Mouse (Mus musculus) bone marrow, adult 2 months (tissue): ENCODE results near the gene Anapc5. TPM values are rescaled to one million over a fixed set of nuclear protein-coding genes. Genes with fewer than 3 reads are reported as not detected.

Experiments used
- H3K27ac ChIP-seq: fragments of 200-500 bp; 2 replicates; pipeline ENCODE4 v1.5.1; 2012; ENCODE audit warnings: low read depth, mild to moderate bottlenecking, control low read depth, inconsistent platforms, low read length; ENCODE audit not compliant: control insufficient read depth, poor library complexity, insufficient read depth
- H3K4me1 ChIP-seq: fragments of 200-500 bp; 2 replicates; pipeline ENCODE4 v1.6.1; 2011; ENCODE audit warnings: low read length; ENCODE audit not compliant: control insufficient read depth, insufficient read depth
- H3K4me3 ChIP-seq: fragments of 200-500 bp; replicated peaks from 2 replicates; pipeline ENCODE3; 2011; ENCODE audit warnings: mild to moderate bottlenecking, low read depth, low read length, control low read depth; ENCODE audit not compliant: control insufficient read depth
- CTCF ChIP-seq: fragments of 200-500 bp; IDR thresholded peaks from 2 replicates; pipeline ENCODE4 v1.5.1; 2011; ENCODE audit warnings: low read length, control low read depth; ENCODE audit not compliant: control insufficient read depth, insufficient read depth
- POLR2A ChIP-seq: fragments of 200-500 bp; IDR thresholded peaks from 2 replicates; pipeline ENCODE4 v1.6.1; 2011; ENCODE audit warnings: low read depth, mild to moderate bottlenecking, control low read depth, low read length, borderline replicate concordance; ENCODE audit not compliant: control insufficient read depth
- WGBS: fragments of 180-500 bp; shearing (Covaris S2); methylation state at CpG from one replicate; pipeline ENCODE4 v1.1.7; 2018; 5-methylcytosine and 5-hydroxymethylcytosine counted together
- polyA plus RNA-seq: library from polyadenylated mRNA; stranded (reverse); fragments of >200 nt; gene quantifications from 2 replicates; pipeline ENCODE4 v1.2.4, GENCODE M21; 2011; ENCODE audit warnings: low replicate concordance; ENCODE audit not compliant: missing spikeins, insufficient read depth, insufficient read length

Anapc5 gene
- polyA plus RNA-seq, 1 experiment: 204 TPM

DNA sequence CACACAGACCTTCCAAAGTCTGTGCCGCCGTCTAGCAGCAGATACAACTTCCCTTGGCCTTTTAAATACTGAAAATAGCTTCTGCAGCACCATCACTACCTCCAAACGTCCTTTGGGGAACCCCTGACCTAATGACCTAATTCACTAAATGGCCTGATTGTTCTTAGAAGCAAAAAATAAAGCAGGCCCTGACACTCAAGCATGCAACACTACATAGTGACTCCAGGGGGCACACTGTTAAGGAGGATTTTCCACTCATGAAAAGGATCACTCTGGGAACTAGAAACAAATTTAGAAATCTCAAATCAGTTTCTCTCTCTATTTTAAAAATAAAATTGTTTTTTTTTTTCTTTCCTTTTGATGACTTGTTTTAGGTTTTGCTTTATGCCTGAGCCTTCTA is 15.6 kb downstream of the Anapc5 start:
- WGBS: 77% methylated on average over 3 of the region's 3 CpGs
- TF ChIP-seq CTCF (no peak), POLR2A (no peak)
- Histone ChIP-seq H3K4me1 (no peaks in the 10 kb centered on the region), H3K27ac (no peak overlapping the region), H3K4me3 (no peak overlapping the region)

GRCm38 (mm10) chr5:122802706-122803105 is 18.4 kb downstream of the Anapc5 start:
- Histone ChIP-seq H3K27ac (no peak overlapping the region), H3K4me1 (peaks cover 2% of the 10 kb centered on the region; the same call in 1 of the 2 replicates), H3K4me3 (no peak overlapping the region)
- TF ChIP-seq CTCF: no peak
- no peak for TF ChIP-seq POLR2A
- 91% methylated on average over 9 of the region's 9 CpGs for WGBS

DNA sequence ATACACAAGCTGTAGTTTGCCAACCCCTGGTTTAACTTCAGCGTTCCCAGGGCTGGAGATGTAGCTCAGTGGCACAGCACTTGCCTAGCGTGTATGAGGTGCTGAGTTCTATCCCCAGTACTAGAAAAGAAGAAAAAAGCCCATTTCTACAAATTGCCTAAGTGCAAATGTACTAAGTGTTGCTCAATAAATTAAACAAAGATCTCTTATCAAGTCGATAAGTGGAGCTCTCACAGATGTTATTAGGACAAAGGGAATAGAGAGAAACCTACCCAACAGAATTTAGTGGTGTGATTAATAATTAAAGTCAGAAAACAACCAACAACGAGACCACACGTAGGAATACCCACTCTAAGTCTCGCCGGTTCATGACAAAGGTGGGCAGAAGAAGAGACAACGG is 19.5 kb downstream of the Anapc5 start:
- no peak overlapping the region for H3K4me3 ChIP-seq
- peaks cover 2% of the 10 kb centered on the region; the same call in 1 of the 2 replicates for H3K4me1 ChIP-seq
- no peak for TF ChIP-seq CTCF
- no peak for TF ChIP-seq POLR2A
- no peak overlapping the region for H3K27ac ChIP-seq
- 92% methylated on average over 8 of the region's 8 CpGs for WGBS

GRCm38 (mm10) chr5:122800345-122801010 is 20.7 kb downstream of the Anapc5 start:
- Histone ChIP-seq H3K27ac (no peak overlapping the region), H3K4me3 (no peak overlapping the region), H3K4me1 (peaks cover 2% of the 10 kb centered on the region; the same call in 1 of the 2 replicates)
- WGBS: 82% methylated on average over 13 of the region's 13 CpGs
- TF ChIP-seq CTCF (no peak), POLR2A (no peak)

DNA sequence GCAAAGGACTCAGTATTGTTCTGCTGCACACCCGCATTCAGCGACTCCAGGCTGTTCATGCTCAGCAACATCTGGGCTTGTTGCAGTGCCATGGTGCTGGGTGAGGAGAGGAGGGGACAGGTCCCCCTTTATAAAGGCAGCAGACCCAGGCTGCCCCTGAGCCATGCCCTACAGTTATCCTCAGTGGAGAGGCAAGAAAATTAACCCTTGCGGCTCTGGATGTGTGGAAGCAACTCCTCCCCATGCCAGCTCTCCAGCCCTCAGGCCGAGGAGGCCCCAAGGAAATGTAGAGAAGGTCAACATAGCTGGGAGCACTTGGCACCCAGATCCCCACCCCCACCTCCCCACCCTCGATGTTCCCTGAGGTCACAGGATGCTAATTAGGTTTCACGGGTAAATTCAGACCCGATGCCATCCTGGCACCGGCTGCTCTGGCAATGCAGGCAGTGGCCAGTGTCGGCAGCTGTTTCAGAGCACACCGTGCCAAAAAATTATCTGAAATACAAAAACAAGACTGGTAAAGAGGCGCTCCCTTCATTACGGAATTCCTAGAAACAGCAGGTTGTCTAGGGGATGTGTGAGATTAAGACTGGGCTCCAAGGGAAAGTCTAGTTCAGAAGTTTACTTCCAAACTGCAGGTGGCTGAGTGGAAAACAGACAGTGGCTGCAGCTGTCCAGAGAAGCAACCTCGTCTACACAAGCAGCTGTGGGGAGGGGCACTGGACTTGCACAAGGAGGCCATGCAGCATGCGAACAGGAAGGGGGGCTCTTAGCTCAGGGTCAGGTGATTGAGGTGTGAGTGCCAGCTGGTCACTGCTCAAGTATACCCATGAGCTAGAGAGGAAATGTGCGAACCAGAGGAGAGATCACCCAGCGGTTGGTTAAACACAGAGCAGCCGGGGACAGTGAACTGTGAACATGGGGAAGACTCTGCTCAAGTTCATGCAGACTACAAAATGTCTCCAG is 21.5 kb downstream of the Anapc5 start:
- no peak overlapping the region for H3K27ac ChIP-seq
- H3K4me3 ChIP-seq: no peak overlapping the region
- H3K4me1 ChIP-seq: peaks cover 2% of the 10 kb centered on the region; the same call in 1 of the 2 replicates
- TF ChIP-seq POLR2A (no peak), CTCF (no peak)
- WGBS: 84% methylated on average over 17 of the region's 17 CpGs

- TF ChIP-seq POLR2A (no peak), CTCF (no peak)
- Histone ChIP-seq H3K4me1 (peaks cover 2% of the 10 kb centered on the region; the same call in 1 of the 2 replicates), H3K27ac (no peak overlapping the region), H3K4me3 (no peak overlapping the region)
- 48% methylated on average over 17 of the region's 17 CpGs for WGBS
Measured at GRCm38 (mm10) chr5:122798557-122799378, 22.4 kb downstream of the Anapc5 start.

DNA sequence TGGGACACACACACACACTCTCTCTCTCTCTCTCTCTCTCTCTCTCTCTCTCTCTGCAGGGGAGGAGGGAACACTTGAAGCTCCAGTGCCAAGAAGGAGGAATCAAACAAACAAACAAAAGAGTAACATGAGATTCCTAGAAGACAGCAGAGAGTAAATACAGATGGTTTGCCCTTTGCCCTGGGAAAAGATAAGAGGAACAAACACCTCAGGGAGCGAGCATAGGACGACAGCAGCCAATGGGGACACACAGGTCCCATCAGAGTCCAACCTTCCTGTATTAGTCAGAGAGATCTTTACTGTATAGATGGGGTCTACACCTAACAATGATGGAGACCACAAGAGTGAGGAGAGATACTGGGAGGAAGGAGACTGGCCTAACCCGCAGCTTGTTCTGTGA is 23.3 kb downstream of the Anapc5 start:
- TF ChIP-seq CTCF: no peak
- TF ChIP-seq POLR2A: no peak
- Histone ChIP-seq H3K4me1 (peaks cover 2% of the 10 kb centered on the region; the same call in 1 of the 2 replicates), H3K27ac (no peak overlapping the region), H3K4me3 (no peak overlapping the region)
- 92% methylated on average over 3 of the region's 3 CpGs for WGBS
